Mouse (Mus musculus) forebrain, postnatal 0 days (tissue): ENCODE measurements around the gene Mrgprb4. TPM values are rescaled to one million over a fixed set of nuclear protein-coding genes. Genes with fewer than 3 reads are reported as not detected.

Source experiments
- ATAC-seq: fragments of 200-750 bp; cut with Nextera tagmentation; 2 replicates; pipeline ENCODE4 v1.8.0; 2017; ENCODE audit warnings: mild to moderate bottlenecking, moderate library complexity
- DNase-seq: peaks from one replicate; pipeline ENCODE4 v3.0.0-alpha.2; 2015
- H3K27ac ChIP-seq: fragments of 300-500 bp; sonication (generic); 2 replicates; pipeline ENCODE4 v1.5.1; 2014; ENCODE audit warnings: low read depth, mild to moderate bottlenecking, antibody characterized with exemption, low read length, moderate library complexity, mixed read lengths
- H3K27me3 ChIP-seq: fragments of 300-500 bp; sonication (generic); 2 replicates; pipeline ENCODE4 v1.6.1; 2014; ENCODE audit warnings: mild to moderate bottlenecking, low read length, mixed read lengths; ENCODE audit not compliant: insufficient read depth
- H3K36me3 ChIP-seq: fragments of 300-500 bp; sonication (generic); 2 replicates; pipeline ENCODE4 v1.6.1; 2014; ENCODE audit warnings: mild to moderate bottlenecking, moderate library complexity; ENCODE audit not compliant: insufficient read depth
- H3K4me1 ChIP-seq: fragments of 300-500 bp; sonication (generic); 2 replicates; pipeline ENCODE4 v1.6.1; 2014; ENCODE audit warnings: antibody characterized with exemption; ENCODE audit not compliant: insufficient read depth
- H3K4me2 ChIP-seq: fragments of 300-500 bp; sonication (generic); 2 replicates; pipeline ENCODE4 v1.6.1; 2014; ENCODE audit warnings: low read depth, mild to moderate bottlenecking, moderate library complexity
- H3K4me3 ChIP-seq: fragments of 300-500 bp; sonication (generic); 2 replicates; pipeline ENCODE4 v1.5.1; 2014; ENCODE audit warnings: low read depth, low read length, mixed read lengths
- H3K9ac ChIP-seq: fragments of 300-500 bp; sonication (generic); 2 replicates; pipeline ENCODE4 v1.6.1; 2014; ENCODE audit warnings: mild to moderate bottlenecking
- H3K9me3 ChIP-seq: fragments of 300-500 bp; sonication (generic); 2 replicates; pipeline ENCODE4 v1.6.1; 2016; ENCODE audit warnings: low read length
- CTCF ChIP-seq: sonication (generic); IDR thresholded peaks from 2 replicates; pipeline ENCODE4 v1.5.1; 2016; ENCODE audit warnings: antibody characterized with exemption, control low read depth, low read depth
- WGBS: fragments of 180-500 bp; shearing (Covaris S2); extraction: QIAGEN DNeasy Blood & Tissue Kit; methylation state at CpG from one replicate; pipeline ENCODE4 v1.1.7; 2014; 5-methylcytosine and 5-hydroxymethylcytosine counted together
- polyA plus RNA-seq: library from polyadenylated mRNA; unstranded; fragments of >200 nt; fragmentation: Nextera tagmentation; extraction: Ambion mirVana; gene quantifications from 2 replicates; pipeline ENCODE4 v1.2.1, GENCODE M21; 2015
- total RNA-seq: library from RNA; depleted of rRNA; stranded (reverse); fragments of >200 nt; gene quantifications from 2 replicates; pipeline ENCODE4 v1.2.3, GENCODE M21; 2014; rRNA removed

Mrgprb4 gene
- total RNA-seq: not detected in 2 replicates
- not detected in 2 replicates for polyA plus RNA-seq

DNA sequence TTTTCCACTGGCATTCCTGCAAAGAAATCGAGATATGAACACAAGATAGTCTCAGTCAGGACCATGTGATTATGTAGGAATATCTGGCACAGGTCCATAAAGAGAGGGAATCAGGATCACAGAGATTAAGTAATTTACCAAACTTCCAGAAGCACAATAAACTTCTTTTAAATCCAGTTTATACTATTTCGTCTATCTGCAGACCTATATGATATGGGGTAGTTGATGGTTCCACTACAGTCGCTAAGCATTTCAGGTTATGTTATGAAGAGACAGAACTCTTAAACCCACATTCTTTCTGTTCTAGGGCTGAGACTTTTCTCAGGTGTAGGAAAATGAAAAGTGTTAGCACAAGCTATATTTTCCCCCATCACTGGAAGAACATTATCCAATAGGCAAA, at the start of gene Mrgprb4:
Mrgprb4 (minus strand) TSS at position 101 of the 400 bp plus-strand sequence.
- Histone ChIP-seq H3K9ac (no peak within 1 kb of the TSS), H3K36me3 (no peaks in the 10 kb centered on the region), H3K4me2 (no peak within 1 kb of the TSS), H3K27me3 (no peaks in the 10 kb centered on the region), H3K4me3 (no peak within 1 kb of the TSS), H3K4me1 (no peaks in the 10 kb centered on the region), H3K9me3 (0 out of 2 replicates have a peak, but pooled peaks cover 4% of the 10 kb centered on the region), H3K27ac (no peak within 1 kb of the TSS)
- no peak for TF ChIP-seq CTCF
- 85% methylated on average over 3 of the region's 3 CpGs for WGBS
- DNase-seq (no peak), ATAC-seq (no peak)

DNA sequence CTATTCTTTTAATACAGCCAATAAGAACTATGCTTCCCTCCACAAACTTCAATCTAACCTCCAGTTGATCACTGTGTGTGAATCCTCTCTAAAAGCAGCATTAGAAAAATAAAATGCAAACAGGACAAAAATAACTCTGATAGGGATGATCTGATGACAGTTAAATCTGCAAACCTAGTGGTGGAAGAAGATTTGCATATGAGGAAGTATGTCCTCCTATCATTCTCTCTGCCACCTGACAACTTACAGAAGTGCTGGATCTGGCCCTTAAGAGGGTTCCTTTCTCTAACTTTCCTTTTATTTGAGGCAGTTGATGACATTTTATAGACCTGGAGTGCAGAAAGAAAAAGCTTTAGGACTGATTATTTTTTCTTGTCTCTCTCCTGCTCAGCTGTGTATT, 27.0 kb upstream of the Mrgprb4 start:
- ATAC-seq (no peak), DNase-seq (no peak)
- H3K4me1 ChIP-seq: no peaks in the 10 kb centered on the region
- no peaks in the 10 kb centered on the region for H3K27me3 ChIP-seq
- no peak overlapping the region for H3K4me3 ChIP-seq
- H3K9ac ChIP-seq: no peak overlapping the region
- 0 out of 2 replicates have a peak, but pooled peaks cover 4% of the 10 kb centered on the region for H3K9me3 ChIP-seq
- no peak for TF ChIP-seq CTCF
- no peak overlapping the region for H3K4me2 ChIP-seq
- H3K27ac ChIP-seq: no peak overlapping the region
- H3K36me3 ChIP-seq: no peaks in the 10 kb centered on the region

DNA sequence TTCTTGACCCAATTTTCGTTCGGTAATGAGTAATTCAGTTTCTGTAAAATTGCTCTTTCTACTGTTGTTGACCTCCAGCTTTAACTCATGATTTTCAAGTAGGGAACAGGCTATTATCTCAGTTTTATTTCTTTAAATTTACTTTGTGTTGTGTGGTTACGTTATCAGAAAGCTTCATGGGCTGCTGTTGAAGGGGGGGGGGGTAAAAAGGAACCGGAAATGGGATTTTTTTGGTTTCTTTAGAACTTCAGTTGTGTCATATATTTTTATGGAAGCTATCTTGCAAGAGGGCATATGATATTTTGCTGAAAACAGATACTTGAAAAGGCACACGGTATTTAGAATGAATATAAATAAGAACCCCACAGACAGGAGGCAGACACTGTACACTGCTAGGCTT, 26.0 kb upstream of the Mrgprb4 start:
- no peak overlapping the region for H3K4me3 ChIP-seq
- no peak overlapping the region for H3K27ac ChIP-seq
- ATAC-seq (no peak), DNase-seq (no peak)
- no peaks in the 10 kb centered on the region for H3K9me3 ChIP-seq
- no peak for TF ChIP-seq CTCF
- no peaks in the 10 kb centered on the region for H3K4me1 ChIP-seq
- no peak overlapping the region for H3K9ac ChIP-seq
- WGBS: 80% methylated on average over 5 of the region's 5 CpGs
- no peaks in the 10 kb centered on the region for H3K27me3 ChIP-seq
- no peaks in the 10 kb centered on the region for H3K36me3 ChIP-seq
- H3K4me2 ChIP-seq: no peak overlapping the region

DNA sequence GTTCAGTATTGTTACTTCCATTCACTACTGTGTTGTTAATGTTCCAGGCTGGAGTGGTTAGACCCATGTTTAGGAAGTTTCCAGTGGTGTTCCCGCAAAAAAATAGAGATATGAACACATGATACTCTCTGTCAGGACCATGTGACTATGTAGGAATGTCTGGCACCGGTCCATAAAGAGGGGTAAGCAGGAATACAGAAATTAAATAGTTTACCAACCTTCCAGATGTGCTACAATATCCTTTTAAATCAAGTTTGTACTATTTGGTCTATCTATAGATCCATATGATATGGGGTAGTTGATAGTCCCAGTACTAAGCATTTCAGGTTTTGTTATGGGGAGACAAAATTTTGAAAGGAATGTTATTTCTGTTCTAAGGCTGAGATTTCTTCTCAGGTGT, 30.2 kb downstream of the Mrgprb4 start, which contains the start of gene Mrgprb5:
Mrgprb5 (minus strand) TSS at position 101 of the 400 bp plus-strand sequence.
- H3K27me3 ChIP-seq: no peaks in the 10 kb centered on the region
- WGBS: 77% methylated on average over 2 of the region's 2 CpGs
- no peak within 1 kb of the TSS for H3K27ac ChIP-seq
- H3K9ac ChIP-seq: no peak within 1 kb of the TSS
- H3K9me3 ChIP-seq: no peaks in the 10 kb centered on the region
- H3K4me2 ChIP-seq: no peak within 1 kb of the TSS
- no peak within 1 kb of the TSS for H3K4me3 ChIP-seq
- TF ChIP-seq CTCF: no peak
- H3K36me3 ChIP-seq: no peaks in the 10 kb centered on the region
- ATAC-seq (no peak), DNase-seq (no peak)
- no peaks in the 10 kb centered on the region for H3K4me1 ChIP-seq

DNA sequence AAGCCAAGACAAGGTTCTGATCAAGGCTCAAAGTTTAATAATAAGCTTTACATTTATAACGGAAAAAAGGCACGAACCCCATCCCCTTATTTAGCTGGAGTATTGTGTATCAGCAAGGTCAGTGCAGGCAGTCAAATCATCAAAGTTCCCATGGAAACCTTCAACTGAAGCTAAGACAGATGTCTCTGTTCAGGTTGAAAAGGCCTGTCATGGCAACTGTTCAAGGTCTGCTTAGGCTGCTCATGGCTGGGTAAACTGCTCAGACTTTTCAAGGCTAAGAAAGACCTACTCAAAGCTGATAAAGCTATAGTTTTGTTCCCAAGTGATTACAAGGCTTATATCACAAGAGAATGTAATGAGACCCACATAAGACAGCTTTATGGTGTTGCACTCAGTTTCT, 31.6 kb downstream of the Mrgprb4 start:
- DNase-seq: no peak

More for the DNA sequence above, 31.6 kb downstream of the Mrgprb4 start:
- Histone ChIP-seq H3K27ac (no peak overlapping the region), H3K27me3 (no peaks in the 10 kb centered on the region), H3K4me1 (no peaks in the 10 kb centered on the region), H3K36me3 (no peaks in the 10 kb centered on the region), H3K4me3 (no peak overlapping the region), H3K9me3 (no peaks in the 10 kb centered on the region), H3K4me2 (no peak overlapping the region), H3K9ac (no peak overlapping the region)
- no peak for ATAC-seq
- 56% methylated on average over 2 of the region's 2 CpGs for WGBS
- TF ChIP-seq CTCF: no peak

Other genes starting within 250 kb of the Mrgprb4 start
- gene Mrgpra4, start 217.2 kb downstream of the Mrgprb4 start, total RNA-seq: not detected in 2 replicates
- not detected in 2 replicates for gene Mrgpra4, start 217.2 kb downstream of the Mrgprb4 start, polyA plus RNA-seq
- not detected in 2 replicates for gene Mrgprx1, start 171.7 kb downstream of the Mrgprb4 start, total RNA-seq
- gene Mrgprx1, start 171.7 kb downstream of the Mrgprb4 start, polyA plus RNA-seq: not detected in 2 replicates
- gene Mrgprb5, start 30.3 kb downstream of the Mrgprb4 start, total RNA-seq: not detected in 2 replicates
- gene Mrgprb5, start 30.3 kb downstream of the Mrgprb4 start, polyA plus RNA-seq: not detected in 2 replicates
- not detected in 2 replicates for gene Mrgprb8, start 189.2 kb upstream of the Mrgprb4 start, total RNA-seq
- gene Mrgprb8, start 189.2 kb upstream of the Mrgprb4 start, polyA plus RNA-seq: not detected in 2 replicates